Mouse (Mus musculus) erythroblast, embryonic 14.5 days (primary cell): Measurements from ENCODE around the gene Camk2b.

Source experiments
- GATA1 ChIP-seq: IDR thresholded peaks from 2 replicates; pipeline ENCODE4 v1.6.1; 2012; ENCODE audit warnings: low read length, inconsistent platforms, mixed read lengths
- TAL1 ChIP-seq: IDR thresholded peaks from 3 replicates; pipeline ENCODE4 v1.6.1; 2012; ENCODE audit warnings: low read length, inconsistent platforms, mixed read lengths

DNA sequence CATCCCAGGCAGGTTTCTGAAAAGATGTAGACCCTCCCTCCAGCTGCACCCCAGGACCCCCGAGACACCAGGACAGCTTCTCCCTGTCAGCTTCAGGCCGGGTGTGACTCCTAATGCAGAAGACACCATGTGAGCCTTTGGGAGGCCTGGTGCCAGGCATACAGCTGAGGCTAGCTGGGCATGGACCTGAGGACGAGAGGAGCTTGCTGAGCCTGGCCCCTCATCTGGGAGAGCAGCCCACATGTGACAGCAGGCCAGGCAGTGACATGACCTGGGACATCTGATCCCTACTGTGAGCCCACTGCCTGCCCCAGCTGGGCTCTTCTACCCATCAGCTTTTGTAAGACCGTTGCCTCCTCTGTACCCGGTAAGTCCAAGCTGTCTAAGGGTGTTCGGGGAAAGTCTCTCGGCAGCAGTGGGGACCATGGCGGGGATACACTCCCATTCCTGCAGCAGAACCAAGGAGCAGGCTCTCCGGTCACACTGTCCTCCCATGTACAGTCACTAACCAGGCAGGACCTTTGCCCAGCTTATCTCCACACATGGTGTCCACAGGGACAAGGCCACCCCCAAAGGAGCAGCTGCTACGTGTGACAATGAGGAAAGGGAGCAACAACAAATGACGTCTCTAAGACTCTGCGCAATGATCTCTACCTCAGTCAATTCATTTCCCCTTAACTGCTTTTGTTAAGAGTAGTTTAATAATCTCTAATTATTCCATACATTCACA lies 41.1 kb downstream of the Camk2b start:
- TF ChIP-seq GATA1 = no peak
- no peak for TF ChIP-seq TAL1
